Mouse (Mus musculus) neutrophil, adult 5-6 weeks (primary cell): ENCODE results near the gene Tmem169. TPM values are rescaled to one million over a fixed set of nuclear protein-coding genes. Genes with fewer than 3 reads are reported as not detected.
A peak's percentile ranks its signal among the peaks of the same experiment; 100 is the strongest.
"Not testable (repeated sequence)": the region's sequence is repeated elsewhere in the genome, so short reads cannot be mapped to it uniquely, and the experiment has no call there.

Experiments used
- ATAC-seq: fragments of 151-379, 151-347 bp; 2 replicates; pipeline ENCODE4 v1.8.0; 2017; ENCODE audit warnings: mild to moderate bottlenecking, moderate TSS enrichment; ENCODE audit not compliant: insufficient number of reproducible peaks, poor library complexity, low FRiP score, severe bottlenecking; ENCODE audit errors: extremely low read depth
- total RNA-seq: library from RNA; stranded (forward); fragments of 200-1000 nt; gene quantifications from 2 replicates; pipeline ENCODE4 v1.2.3, GENCODE M21; 2017

The Tmem169 gene
- 0.12 TPM in 1 of 2 replicates, not detected in the other for total RNA-seq

DNA sequence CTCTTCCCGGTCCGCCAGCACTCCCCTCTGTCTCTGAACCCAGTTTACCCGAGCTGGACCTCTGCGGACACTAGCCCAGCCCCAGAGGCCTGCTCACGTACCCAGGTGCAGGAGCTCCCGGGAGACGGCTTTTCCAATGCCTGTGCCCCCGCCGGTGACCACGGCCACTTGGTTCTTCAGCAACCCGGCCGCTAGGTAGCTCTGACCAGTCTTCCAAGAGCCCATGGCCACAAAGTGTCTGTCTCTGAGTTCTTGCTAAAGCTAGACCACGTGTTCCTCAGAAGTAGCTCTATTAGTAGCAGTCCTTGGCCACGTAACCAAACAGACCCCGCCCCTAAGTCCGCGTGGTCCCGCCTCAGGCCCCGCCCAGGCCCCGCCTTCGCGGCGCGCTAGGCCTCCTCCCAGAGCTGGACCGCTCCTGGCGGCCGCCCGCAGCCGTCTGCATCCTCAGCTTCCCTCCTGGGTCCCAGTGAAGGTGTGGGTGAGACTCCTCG is at the start of gene Tmem169, which contains the start of gene Pecr:
Gene Tmem169 (plus strand): TSS at position 378 of the 494 bp plus-strand sequence.
Gene Pecr (minus strand): TSS at position 323 of the 494 bp plus-strand sequence.
- ATAC-seq, result peak; percentile 97

DNA sequence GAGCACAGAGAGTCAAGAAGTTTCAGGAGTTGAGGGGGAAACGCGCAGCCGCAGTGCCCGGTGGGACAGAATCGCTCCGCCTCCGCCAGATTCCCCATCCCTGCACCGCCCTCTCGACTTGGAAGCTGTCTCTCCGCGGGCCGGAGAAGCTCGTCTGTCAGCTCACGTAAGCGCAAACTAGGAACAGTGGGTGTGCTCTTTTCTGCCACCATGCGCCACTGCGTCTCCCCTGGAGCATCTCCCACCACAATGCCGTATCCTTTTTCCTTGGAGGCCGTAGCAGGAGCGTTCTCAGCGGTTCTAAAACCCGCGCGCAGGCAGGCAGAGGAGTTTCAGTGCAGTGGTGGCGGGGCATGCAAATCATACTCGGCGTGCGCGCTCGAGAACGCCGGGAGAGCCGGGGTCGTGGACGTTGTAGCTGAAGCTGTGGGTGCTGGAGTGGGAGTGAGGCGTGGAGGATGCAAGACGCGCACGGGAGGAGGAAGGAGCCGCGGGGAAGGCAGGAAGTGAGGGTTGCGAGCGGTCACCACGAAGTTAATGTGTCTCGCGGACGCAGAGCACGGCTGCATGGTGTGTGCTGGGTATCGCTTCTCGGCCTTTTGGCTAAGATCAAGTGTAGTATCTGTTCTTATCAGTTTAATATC is 47.7 kb upstream of the Tmem169 start:
- peak; percentile 70 for ATAC-seq

DNA sequence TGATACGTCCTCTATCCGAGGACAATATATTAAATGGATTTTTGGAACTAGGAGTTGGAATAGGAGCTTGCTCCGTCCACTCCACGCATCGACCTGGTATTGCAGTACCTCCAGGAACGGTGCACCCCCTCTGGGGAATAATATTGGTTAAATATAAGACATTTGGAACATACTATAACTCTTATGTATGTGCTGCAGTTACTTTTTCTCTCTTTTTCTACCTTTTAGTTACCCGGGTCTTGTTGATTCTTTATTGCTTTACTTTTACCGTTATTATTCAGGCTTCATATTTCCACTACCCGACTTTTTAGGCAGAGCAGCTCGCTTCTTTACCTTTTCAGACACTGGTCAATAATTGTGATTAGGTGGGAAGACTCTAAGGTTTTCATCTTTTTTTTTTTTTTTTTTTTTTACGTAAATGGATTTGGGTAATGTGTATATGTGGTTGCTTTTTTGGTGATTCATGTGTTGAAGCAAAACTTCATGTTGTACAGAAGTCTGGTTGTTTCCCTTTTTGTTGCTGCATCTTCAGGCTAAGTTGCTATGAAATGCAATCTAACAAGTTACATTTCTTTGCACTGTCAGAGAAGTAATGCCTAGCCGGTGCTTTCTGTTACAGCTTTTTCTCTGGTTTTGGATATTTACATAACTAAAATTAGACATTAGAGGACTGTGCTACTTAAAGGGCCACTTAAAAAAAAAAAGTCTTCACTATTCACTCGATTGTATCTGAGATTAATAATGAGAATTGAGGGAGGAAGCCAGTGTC is 47.0 kb upstream of the Tmem169 start:
- peak; percentile 31; the same call in 1 of the 2 replicates for ATAC-seq

DNA sequence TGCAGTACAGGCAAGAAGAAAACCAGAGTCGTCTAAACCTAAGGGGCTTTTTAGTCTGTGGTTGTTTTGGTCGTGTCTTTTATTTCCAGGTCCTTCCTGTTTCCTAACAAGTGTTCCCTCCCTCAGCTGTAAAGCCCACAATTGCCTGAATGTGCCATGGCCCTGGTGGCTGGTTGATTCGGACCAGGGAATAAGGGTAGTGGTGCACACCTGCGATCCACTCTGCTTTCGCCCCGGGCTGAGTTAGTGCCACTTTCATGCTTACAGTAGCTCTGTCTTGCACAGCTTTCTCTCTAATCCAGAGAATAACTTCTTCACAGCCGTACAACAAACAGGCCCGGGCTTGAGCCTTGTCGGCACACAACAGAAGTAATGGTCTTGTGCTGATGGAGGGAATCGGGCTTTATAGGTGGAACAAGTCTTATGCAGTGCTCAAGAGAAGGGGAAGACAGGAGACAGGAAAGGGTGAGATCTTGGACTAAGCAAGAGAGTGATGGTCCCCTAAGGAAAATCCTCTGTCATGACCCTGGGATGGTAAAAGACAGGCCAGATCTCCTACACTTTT is 46.1 kb upstream of the Tmem169 start:
- ATAC-seq, result no peak

DNA sequence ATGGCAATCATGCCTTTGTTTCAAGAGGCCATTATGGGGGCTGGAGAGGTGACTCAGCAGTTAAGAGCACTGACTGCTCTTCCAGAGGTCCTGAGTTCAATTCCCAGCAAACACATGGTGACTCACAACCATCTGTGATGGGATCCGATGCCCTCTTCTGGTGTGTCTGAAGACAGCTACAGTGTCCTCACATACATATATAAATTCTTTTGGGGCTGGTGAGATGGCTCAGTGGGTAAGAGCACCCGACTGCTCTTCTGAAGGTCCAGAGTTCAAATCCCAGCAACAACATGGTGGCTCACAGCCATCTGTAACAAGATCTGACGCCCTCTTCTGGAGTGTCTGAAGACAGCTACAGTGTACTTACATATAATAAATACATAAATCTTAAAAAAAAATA is 45.1 kb upstream of the Tmem169 start:
- ATAC-seq, result not testable (repeated sequence)

DNA sequence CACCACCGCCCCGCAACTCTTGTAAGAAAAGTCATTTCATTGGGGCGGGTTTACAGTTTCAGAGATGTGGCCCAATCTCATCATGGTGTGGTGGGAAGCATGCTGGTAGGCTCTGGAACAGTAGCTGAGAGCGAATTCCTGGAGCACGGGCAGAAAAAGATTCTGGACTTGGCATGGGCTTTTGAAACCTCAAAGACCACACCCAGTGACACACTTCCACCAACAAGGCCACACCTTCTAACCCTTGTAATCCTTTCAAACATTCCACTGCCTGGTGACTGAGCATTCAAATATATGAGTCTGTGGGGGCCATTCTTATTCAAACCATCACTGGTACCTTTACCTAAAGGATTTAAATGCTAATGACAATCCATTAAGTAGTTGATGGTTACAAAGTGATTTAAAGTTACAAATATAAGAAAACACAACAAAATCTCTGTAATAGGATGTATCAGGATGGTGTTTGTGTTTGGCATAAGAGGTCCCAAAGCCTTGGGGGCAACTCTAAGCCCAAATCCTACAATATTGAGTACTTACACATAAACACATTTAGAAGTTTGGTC is 41.5 kb upstream of the Tmem169 start:
- no peak for ATAC-seq

DNA sequence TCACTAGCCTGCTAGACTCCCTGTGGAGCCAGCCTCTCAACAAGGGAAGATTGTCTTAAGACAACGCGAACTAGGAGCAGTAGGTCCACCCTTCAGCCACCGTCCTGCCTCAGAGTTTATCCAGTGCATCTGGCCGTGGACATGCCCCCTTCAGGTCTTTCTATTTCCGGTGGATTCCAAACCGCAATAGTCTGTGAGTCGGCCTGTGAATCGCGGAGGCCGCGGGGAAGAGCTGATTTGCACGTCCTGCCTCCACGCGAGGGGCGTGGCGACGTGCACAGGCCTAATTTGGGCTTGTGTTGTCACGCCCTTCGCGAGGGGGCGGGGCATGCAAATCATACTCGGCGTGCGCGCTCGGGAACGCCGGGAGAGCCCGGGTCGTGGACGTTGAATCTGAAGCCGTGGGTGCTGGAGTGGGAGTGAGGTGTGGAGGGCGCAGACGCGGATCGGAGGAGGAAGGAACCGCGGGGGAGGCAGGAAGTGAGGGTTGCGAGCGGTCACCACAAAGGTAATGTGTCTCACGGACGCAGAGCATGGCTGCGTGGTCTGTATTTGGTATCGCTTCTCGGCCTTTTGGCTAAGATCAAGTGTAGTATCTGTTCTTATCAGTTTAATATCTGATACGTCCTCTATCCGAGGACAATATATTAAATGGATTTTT is 40.4 kb upstream of the Tmem169 start:
- ATAC-seq, result peak; percentile 98

DNA sequence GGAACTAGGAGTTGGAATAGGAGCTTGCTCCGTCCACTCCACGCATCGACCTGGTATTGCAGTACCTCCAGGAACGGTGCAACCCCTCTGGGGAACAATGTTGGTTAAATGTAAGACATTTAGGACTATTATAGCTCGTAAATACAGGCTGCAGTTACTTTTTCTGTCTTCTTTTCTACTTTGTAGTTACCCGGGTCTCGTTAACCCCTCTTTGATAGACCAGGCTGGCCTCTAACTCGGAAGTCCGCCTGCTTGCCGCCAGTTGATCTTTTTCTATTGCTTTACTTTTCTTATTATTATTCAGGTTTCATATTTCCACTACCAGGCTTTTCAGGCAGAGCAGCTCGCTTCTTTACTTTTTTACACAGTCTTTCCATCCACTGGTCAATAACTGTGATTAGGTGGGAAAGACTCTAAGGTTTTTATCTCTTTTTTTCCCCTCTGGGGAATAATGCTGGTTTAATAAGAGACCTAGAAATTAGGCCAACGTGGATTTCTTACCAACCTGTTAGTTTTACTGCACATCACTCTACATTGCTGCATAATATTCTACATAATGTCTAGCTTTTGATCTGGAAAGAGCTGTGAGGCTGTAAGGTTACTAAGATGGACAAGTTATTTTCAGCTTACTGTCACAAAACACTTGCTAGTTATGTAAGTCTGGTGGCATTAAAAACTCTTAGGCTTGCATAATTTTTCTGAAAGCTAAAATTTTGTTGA is 39.7 kb upstream of the Tmem169 start:
- peak; percentile 32 for ATAC-seq

DNA sequence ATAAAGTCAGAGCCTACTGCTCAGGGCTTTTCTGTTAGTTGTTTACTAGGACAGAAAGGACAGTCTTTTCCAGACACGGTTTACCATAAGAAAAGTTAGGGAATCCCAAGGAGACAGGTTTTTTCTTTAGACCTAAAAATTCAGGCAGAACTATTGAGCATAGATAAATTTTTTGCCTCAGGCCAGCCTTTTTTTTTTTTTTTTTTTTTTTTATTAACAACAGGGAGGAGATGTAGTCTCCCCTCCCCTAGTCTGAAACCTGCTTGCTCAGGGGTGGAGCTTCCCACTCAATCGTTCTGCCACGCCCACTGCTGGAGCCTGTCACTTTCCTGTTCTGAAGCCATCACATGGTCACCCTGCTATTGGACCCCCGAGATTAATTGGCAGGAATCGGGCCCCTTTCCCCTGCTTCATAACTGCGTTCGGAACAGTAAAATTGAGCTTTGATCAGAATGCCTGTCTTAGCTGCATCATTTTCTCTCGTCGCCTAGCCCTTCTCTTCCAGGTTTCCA is 35.9 kb upstream of the Tmem169 start:
- not testable (repeated sequence) for ATAC-seq

DNA sequence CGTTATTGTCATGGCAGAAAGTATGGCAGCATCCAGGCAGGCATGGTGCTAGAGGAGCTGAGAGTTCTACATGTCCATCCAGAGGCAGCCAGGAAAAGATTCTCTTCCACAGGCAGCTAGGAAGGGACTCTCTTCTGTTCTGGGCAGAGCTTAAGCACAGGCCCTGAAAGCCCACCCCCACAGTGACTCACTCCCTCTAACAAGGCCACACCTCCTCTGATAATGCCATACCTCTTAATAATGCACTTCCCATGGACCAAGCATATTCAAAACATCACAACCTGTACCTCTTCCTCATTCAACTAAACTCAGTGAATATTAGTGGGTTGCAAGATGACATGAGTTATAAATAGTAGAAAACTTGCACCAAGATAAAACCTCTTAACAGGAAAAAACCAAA is 32.4 kb upstream of the Tmem169 start:
- no peak for ATAC-seq

DNA sequence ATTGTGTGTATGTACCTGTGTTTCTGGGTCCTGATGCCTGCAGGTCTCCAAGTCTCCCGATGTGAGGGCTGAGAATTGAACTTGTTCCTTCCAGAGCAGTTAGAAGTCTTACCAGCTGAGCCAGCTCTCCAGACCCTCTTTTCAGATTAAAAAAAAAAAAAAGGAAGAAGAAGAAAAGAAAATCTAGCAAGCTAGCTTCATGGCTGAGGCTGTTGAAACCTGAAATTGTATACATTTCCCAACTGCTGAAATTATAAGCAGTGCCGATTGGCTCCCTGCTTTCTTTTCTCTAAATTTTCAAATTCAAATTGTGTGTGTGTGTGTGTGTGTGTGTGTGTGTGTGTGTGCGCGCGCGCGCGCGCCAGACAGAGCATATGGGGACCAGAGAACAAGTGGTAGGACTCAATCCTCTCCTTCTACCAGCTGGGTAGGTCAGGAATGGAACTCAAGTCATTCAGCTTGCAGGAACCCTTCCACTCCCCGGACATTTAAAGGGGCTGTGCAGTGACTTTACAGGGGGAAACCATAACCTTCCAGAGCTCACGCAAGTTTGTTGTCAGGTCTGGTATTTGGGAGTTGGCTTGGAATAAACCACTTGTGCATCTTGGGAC is 30.2 kb upstream of the Tmem169 start:
- no peak for ATAC-seq

DNA sequence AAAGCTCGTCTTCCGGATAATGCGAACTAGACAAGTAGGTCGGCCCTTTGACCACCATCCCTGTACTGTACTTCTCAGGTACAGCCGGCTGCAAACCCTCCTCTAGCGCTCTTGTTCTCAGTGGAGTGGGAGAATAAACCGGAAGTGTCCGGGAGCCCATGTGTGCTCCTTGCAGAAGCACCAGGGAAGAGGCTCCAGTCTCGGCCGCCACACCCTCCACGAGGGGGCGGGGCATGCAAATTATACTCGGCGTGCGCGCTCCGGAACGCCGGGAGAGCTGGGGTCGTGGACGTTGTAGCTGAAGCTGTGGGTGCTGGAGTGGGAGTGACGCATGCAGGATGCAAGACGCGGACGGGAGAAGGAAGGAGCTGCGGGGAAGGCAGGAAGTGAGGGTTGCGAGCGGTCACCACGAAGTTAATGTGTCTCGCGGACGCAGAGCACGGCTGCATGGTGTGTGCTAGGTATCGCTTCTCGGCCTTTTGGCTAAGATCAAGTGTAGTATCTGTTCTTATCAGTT is 29.6 kb upstream of the Tmem169 start:
- ATAC-seq, result peak; percentile 78

DNA sequence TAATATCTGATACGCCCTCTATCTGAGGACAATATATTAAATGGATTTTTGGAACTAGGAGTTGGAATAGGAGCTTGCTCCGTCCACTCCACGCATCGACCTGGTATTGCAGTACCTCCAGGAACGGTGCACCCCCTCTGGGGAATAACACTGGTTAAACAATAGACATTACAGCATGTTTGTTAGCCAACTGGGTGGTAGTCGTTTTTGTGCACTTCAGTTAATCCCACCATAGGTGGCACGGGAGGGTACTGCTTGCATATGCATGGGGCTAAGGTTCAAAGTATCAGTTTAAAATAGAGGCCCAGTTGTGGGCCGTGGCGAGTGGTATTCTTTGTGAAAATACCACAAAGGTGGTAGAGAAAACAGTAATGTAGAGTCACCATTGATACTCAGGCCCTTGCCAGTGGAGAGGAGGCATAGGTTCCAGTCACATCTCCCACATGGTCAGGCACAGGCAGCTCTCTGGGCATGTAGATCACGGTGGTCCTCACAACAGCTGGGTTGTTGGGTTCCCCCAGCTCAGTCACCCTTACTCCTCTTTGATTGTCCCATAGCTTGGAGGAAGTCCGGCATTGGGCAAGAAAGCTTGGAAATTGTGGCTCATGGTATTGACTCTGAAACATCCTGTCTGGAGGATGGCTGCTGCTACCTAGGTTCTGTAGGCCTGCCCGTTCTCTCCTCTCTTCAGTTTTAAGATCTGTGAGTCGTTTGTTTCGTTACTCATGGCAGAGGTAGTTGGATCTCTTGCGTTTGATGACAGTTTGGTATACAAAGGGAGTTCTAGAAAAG is 28.9 kb upstream of the Tmem169 start:
- ATAC-seq, result peak; percentile 54; the same call in 1 of the 2 replicates

DNA sequence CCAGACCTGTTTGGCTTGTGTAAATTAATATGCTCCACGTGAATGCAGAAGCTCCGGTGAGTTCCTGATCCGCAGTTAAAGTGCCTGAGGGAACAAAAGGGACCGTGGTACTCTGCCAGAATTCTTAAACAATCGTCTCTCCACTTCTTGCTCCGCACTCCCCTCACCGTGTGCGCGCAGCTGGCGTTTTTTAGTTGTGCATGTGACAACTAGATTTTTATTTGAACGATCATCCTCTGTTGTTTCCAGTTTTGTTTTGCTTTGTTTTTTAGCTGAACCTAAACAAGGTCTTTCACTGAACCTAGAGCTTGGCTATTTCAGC is 28.4 kb upstream of the Tmem169 start:
- no peak for ATAC-seq

DNA sequence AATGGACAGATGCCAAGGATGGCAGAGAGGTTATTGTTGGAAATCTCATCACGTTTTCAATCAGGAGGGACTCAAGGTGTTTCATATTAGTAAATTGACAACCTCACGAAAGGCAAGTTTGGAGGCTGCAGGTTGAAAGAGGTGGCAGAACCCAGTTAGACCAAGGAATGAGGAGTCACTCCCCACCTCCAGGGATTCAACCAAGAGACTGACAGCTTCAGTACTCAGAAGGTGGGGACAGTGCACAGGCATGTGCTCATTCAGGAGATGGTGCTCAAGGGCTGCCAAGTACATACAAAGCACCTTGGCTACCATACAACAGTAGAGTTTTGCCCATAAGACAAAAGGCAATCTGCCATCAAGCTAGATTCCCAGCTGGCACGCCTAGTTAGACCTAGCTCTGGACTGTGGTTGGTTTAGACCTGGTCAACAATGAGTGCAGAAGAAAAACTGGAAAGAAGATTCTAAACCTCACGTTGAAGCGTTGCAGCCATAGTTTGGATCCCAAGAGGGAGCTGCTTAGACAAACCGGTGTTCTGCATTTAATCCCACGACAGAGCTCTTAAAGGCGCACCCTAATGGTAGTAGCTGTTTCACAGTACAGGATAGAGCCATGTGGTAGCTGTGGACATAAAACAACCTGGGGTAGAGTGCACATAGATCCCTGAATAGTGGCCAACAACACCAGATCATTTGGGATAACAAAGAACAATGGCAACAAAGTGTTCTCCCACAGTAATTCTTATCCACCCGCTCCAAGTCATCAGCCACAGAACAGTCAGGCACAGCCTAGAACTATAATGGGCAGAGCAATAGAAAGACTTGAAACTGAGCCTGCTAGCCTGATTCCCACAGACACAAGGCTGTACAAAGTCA is 27.6 kb upstream of the Tmem169 start:
- ATAC-seq, result no peak

DNA sequence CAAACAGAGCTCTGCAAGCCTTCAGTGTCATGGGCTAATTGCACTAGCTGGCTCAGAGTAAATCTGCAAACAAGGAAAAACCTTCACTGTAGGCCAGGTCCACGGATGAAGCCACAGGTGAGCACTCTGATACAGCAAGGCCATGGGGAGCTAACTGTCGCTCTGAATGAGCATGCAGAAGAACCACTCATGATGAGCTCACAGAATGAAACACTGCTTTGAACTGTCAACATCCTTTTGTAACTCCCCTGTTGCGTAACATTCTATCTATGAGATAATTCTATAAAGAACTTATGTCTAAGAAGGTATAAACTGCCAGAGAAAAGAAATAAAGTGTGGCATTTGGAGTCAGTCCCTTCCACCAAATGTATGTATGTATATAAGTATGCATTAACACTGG is 21.1 kb upstream of the Tmem169 start:
- ATAC-seq, result no peak
